Mouse (Mus musculus) central nervous system, embryonic 11.5 days (tissue): Measurements from ENCODE around the gene Gm13276. TPM values are rescaled to one million over a fixed set of nuclear protein-coding genes. Genes with fewer than 3 reads are reported as not detected.

Experiments
- polyA plus RNA-seq: library from polyadenylated mRNA; depleted of rRNA; stranded (reverse); fragments of >200 nt; gene quantifications from 2 replicates; pipeline ENCODE4 v1.2.3, GENCODE M21; 2012; rRNA removed

Gene Gm13276
- polyA plus RNA-seq, 1 experiment = not detected

Other genes starting within 250 kb of the Gm13276 start
- gene Ifna15, start 227.5 kb upstream of the Gm13276 start, polyA plus RNA-seq = not detected in 2 replicates
- not detected in 2 replicates for gene Ifna14, start 213.9 kb upstream of the Gm13276 start, polyA plus RNA-seq
- gene Ifna9, start 193.3 kb upstream of the Gm13276 start, polyA plus RNA-seq = not detected in 2 replicates
- gene Ifna12, start 182.3 kb upstream of the Gm13276 start, polyA plus RNA-seq = not detected in 2 replicates
- gene C87499, start 151.3 kb upstream of the Gm13276 start, polyA plus RNA-seq = not detected in 2 replicates
- not detected in 2 replicates for gene Ifna13, start 141.2 kb upstream of the Gm13276 start, polyA plus RNA-seq
- not detected in 2 replicates for gene Ifna16, start 108.8 kb upstream of the Gm13276 start, polyA plus RNA-seq
- gene Ifna2, start 101.8 kb upstream of the Gm13276 start, polyA plus RNA-seq = not detected in 2 replicates
- gene Ifnab, start 94.3 kb upstream of the Gm13276 start, polyA plus RNA-seq = 0.06 TPM in 2 replicates
- gene Gm26566, start 63.9 kb upstream of the Gm13276 start, polyA plus RNA-seq = 0.11 and 0.25 TPM in 2 replicates
- gene Klhl9, start 63.2 kb upstream of the Gm13276 start, polyA plus RNA-seq = 46.1 and 65.0 TPM in 2 replicates
- not detected in 2 replicates for gene Gm13271, start 30.8 kb upstream of the Gm13276 start, polyA plus RNA-seq
- 0.05 and 0.10 TPM in 2 replicates for gene Gm13283, start 25.6 kb upstream of the Gm13276 start, polyA plus RNA-seq
- not detected in 2 replicates for gene Gm13290, start 11.9 kb upstream of the Gm13276 start, polyA plus RNA-seq
- gene Gm13289, start 8.8 kb upstream of the Gm13276 start, polyA plus RNA-seq = not detected in 2 replicates
- not detected in 2 replicates for gene Gm13272, start 5.9 kb upstream of the Gm13276 start, polyA plus RNA-seq
- gene Ifnz, start 3.6 kb upstream of the Gm13276 start, polyA plus RNA-seq = 0.05 and 0.10 TPM in 2 replicates
- gene Gm13277, start 2.9 kb downstream of the Gm13276 start, polyA plus RNA-seq = not detected in 2 replicates
- not detected in 2 replicates for gene Gm13278, start 5.8 kb downstream of the Gm13276 start, polyA plus RNA-seq
- 0.12 TPM in 1 of 2 replicates, not detected in the other for gene Gm13275, start 8.8 kb downstream of the Gm13276 start, polyA plus RNA-seq
- gene Gm13279, start 11.7 kb downstream of the Gm13276 start, polyA plus RNA-seq = not detected in 2 replicates
- gene Gm13285, start 14.0 kb downstream of the Gm13276 start, polyA plus RNA-seq = not detected in 2 replicates
- gene Gm13287, start 17.5 kb downstream of the Gm13276 start, polyA plus RNA-seq = 0.12 TPM in 1 of 2 replicates, not detected in the other
- 0.01 and 0.02 TPM in 2 replicates for gene Gm13288, start 19.8 kb downstream of the Gm13276 start, polyA plus RNA-seq
- gene Ifna7, start 30.5 kb downstream of the Gm13276 start, polyA plus RNA-seq = not detected in 2 replicates
- gene Ifna11, start 34.2 kb downstream of the Gm13276 start, polyA plus RNA-seq = not detected in 2 replicates
- gene Ifna6, start 41.7 kb downstream of the Gm13276 start, polyA plus RNA-seq = not detected in 2 replicates
- gene Ifna5, start 49.8 kb downstream of the Gm13276 start, polyA plus RNA-seq = not detected in 2 replicates
- gene Ifna4, start 56.2 kb downstream of the Gm13276 start, polyA plus RNA-seq = not detected in 2 replicates
- gene Ifna1, start 64.4 kb downstream of the Gm13276 start, polyA plus RNA-seq = not detected in 2 replicates
- gene Ifne, start 94.5 kb downstream of the Gm13276 start, polyA plus RNA-seq = not detected in 2 replicates